8 mouse cellular contexts compared by ENCODE assay signal in genomic region chr13:60602416-60603251, GRCm38 (mm10). TPM values are rescaled to one million over a fixed set of nuclear protein-coding genes. Genes with fewer than 3 reads are reported as not detected.
DNase-seq lines count a peak whose midpoint lies in the region; ATAC-seq and TF ChIP-seq lines count a peak whose summit lies in the region.

No protein-coding gene starts in this region.

- H3K4me3 ChIP-seq in gastrocnemius, adult 2 months = peak overlapping the region; percentile 94
- H3K4me3 ChIP-seq in forebrain, embryonic 11.5 days (ENCODE audit: low read depth, low read length) = peak overlapping the region; percentile 75
- peak overlapping the region; percentile 79 for H3K4me3 ChIP-seq in hindbrain, embryonic 11.5 days (ENCODE audit: low read depth, low read length)
- peak overlapping the region; percentile 82 for H3K4me3 ChIP-seq in stomach, embryonic 15.5 days (replicated peaks)

- WGBS in forebrain, embryonic 11.5 days = 8% methylated on average over 34 of the region's 34 CpGs
- 10% methylated on average over 34 of the region's 34 CpGs for WGBS in hindbrain, embryonic 11.5 days
- WGBS in stomach, embryonic 15.5 days = 8% methylated on average over 34 of the region's 34 CpGs

- peak overlapping the region; percentile 71 for H3K4me2 ChIP-seq in forebrain, embryonic 11.5 days (ENCODE audit: low read depth, low read length, severe bottlenecking)
- H3K4me2 ChIP-seq in hindbrain, embryonic 11.5 days (replicated peaks; ENCODE audit: low read depth, low read length) = peak overlapping the region; percentile 68
- peak overlapping the region; percentile 95 for H3K4me2 ChIP-seq in stomach, embryonic 15.5 days

- intact Hi-C loops in gastrocnemius, adult 2 months (cut with DNase I) = loop anchor here (5.0 kb wide), 1 partner anchor 85 kb away; no protein-coding TSS in a partner anchor
- intact Hi-C loops in left cerebral cortex, postnatal 4 days (cut with DNase I) = loop anchor here (5.0 to 10.0 kb wide), 3 partner anchors 92 to 140 kb away; no protein-coding TSS in a partner anchor

- no peaks in the 10 kb centered on the region for H3K4me1 ChIP-seq in forebrain, embryonic 11.5 days (replicated peaks; ENCODE audit: control insufficient read depth, insufficient read depth, low read length)
- no peaks in the 10 kb centered on the region for H3K4me1 ChIP-seq in hindbrain, embryonic 11.5 days (replicated peaks; ENCODE audit: control insufficient read depth, insufficient read depth, low read length)
- peaks cover 11% of the 10 kb centered on the region; the same call in 1 of the 2 replicates for H3K4me1 ChIP-seq in stomach, embryonic 15.5 days

- H3K9me3 ChIP-seq in forebrain, embryonic 11.5 days (ENCODE audit: control insufficient read depth, low read length) = no peaks in the 10 kb centered on the region
- H3K9me3 ChIP-seq in hindbrain, embryonic 11.5 days (ENCODE audit: control insufficient read depth, low read length) = no peaks in the 10 kb centered on the region
- H3K9me3 ChIP-seq in stomach, embryonic 15.5 days = no peaks in the 10 kb centered on the region

- peak overlapping the region; percentile 86 for H3K27ac ChIP-seq in gastrocnemius, adult 2 months
- H3K27ac ChIP-seq in forebrain, embryonic 11.5 days (ENCODE audit: low read depth, low read length) = peak overlapping the region; percentile 66
- peak overlapping the region; percentile 92 for H3K27ac ChIP-seq in hindbrain, embryonic 11.5 days (ENCODE audit: low read depth, low read length)
- H3K27ac ChIP-seq in stomach, embryonic 15.5 days = peak overlapping the region; percentile 77

- H3K36me3 ChIP-seq in forebrain, embryonic 11.5 days (ENCODE audit: control insufficient read depth, insufficient read depth, low read length) = no peaks in the 10 kb centered on the region; the same call in 1 of the 2 replicates
- 0 out of 2 replicates have a peak, but pooled peaks cover 2% of the 10 kb centered on the region for H3K36me3 ChIP-seq in hindbrain, embryonic 11.5 days (ENCODE audit: control insufficient read depth, insufficient read depth, low read length)
- H3K36me3 ChIP-seq in stomach, embryonic 15.5 days = no peaks in the 10 kb centered on the region

- peak; percentile 68 for ATAC-seq in forebrain, embryonic 11.5 days (replicated peaks; ENCODE audit: low FRiP score)
- ATAC-seq in hindbrain, embryonic 11.5 days (ENCODE audit: low FRiP score) = peak; percentile 75
- peak; percentile 74 for ATAC-seq in megakaryocyte-erythroid progenitor cell, adult 5-6 weeks (replicated peaks; ENCODE audit: low FRiP score, low TSS enrichment, poor library complexity, severe bottlenecking)
- ATAC-seq in stomach, embryonic 15.5 days (ENCODE audit: insufficient read depth, low FRiP score, low read depth) = peak; percentile 59

- DNase-seq in gastrocnemius, adult 2 months = peak; percentile 44
- no peak for DNase-seq in gastrocnemius, adult 8-10 months (ENCODE audit: low spot score in 2 of 2)
- peak; percentile 12 for DNase-seq in adrenal gland, postnatal 25 days
- DNase-seq in forebrain, embryonic 11.5 days (ENCODE audit: low spot score) = peak; percentile 61
- peak; percentile 67 for DNase-seq in hindbrain, embryonic 11.5 days (ENCODE audit: low spot score)
- DNase-seq in left cerebral cortex, postnatal 4 days = peak; percentile 49

- H3K27me3 ChIP-seq in forebrain, embryonic 11.5 days (ENCODE audit: control insufficient read depth, insufficient read depth, low read length) = no peaks in the 10 kb centered on the region
- no peaks in the 10 kb centered on the region for H3K27me3 ChIP-seq in hindbrain, embryonic 11.5 days (ENCODE audit: control insufficient read depth, insufficient read depth, low read length)
- H3K27me3 ChIP-seq in stomach, embryonic 15.5 days (replicated peaks) = no peaks in the 10 kb centered on the region

- no peak for TF ChIP-seq CTCF in gastrocnemius, adult 2 months (IDR thresholded peaks at IDR 0.05)

- peak overlapping the region; percentile 91 for H3K9ac ChIP-seq in forebrain, embryonic 11.5 days (ENCODE audit: low read length)
- peak overlapping the region; percentile 84 for H3K9ac ChIP-seq in hindbrain, embryonic 11.5 days (ENCODE audit: low read depth, low read length)
- H3K9ac ChIP-seq in stomach, embryonic 15.5 days = peak overlapping the region; percentile 65

RNA-seq across cellular contexts. Expression of gene Dapk1, which starts 0.9 kb away (rescaled TPM):
- 1 to 10 TPM; 5.4 to 5.8 TPM for total RNA-seq in gastrocnemius, adult 2 months (2021)
- 1 to 10 TPM; 1.1 to 3.1 (median 2.3) TPM for total RNA-seq in gastrocnemius, adult 8-10 months (2022)
- 10.8 and 11.5 TPM in 2 replicates for total RNA-seq in adrenal gland, postnatal 25 days (2021)
- polyA plus RNA-seq in forebrain, embryonic 11.5 days (2014; fragmentation: Nextera tagmentation; extraction: Ambion mirVana) = 25.3 and 28.1 TPM in 2 replicates
- 19.6 and 39.5 TPM in 2 replicates for polyA plus RNA-seq in hindbrain, embryonic 11.5 days (2014; fragmentation: Nextera tagmentation; extraction: Ambion mirVana)
- 100 to 1,000 TPM; 105 to 110 TPM for total RNA-seq in left cerebral cortex, postnatal 4 days (2021)
- total RNA-seq in megakaryocyte-erythroid progenitor cell, adult 5-6 weeks (2014; fragmentation: Nextera tagmentation) = 13.9 and 19.9 TPM in 2 replicates
- total RNA-seq in megakaryocyte-erythroid progenitor cell, adult 5-6 weeks (2017) = 8.2 and 10.4 TPM in 2 replicates
- 13.1 and 15.4 TPM in 2 replicates for polyA plus RNA-seq in stomach, embryonic 15.5 days (2015; fragmentation: Nextera tagmentation; extraction: Ambion mirVana)

Comparison
In these comparisons a context has a peak if more than half of its experiments do, and no peak if none do; other contexts are left out.
1. DNase-seq: peak in gastrocnemius, adult 2 months (single experiment), adrenal gland, postnatal 25 days (single experiment), forebrain, embryonic 11.5 days (single experiment), hindbrain, embryonic 11.5 days (single experiment) and left cerebral cortex, postnatal 4 days (single experiment); none in gastrocnemius, adult 8-10 months (0 of 2).
2. Peak in every context shown above with its lines, with median percentiles within 50 percentile points of each other: H3K27ac ChIP-seq, H3K4me3 ChIP-seq, ATAC-seq, H3K4me2 ChIP-seq and H3K9ac ChIP-seq.